Mouse (Mus musculus) liver, postnatal 0 days (tissue): ENCODE data around the gene Ica1. TPM values are rescaled to one million over a fixed set of nuclear protein-coding genes. Genes with fewer than 3 reads are reported as not detected.

ENCODE experiments used
- ATAC-seq: fragments of 200-750 bp; cut with Nextera tagmentation; 2 replicates; pipeline ENCODE4 v1.8.0; 2017; ENCODE audit warnings: mild to moderate bottlenecking, moderate library complexity
- DNase-seq: peaks from one replicate; pipeline ENCODE4 v3.0.0-alpha.2; 2016
- H3K27ac ChIP-seq: fragments of 300-500 bp; sonication (generic); 2 replicates; pipeline ENCODE4 v1.5.1; 2014; ENCODE audit warnings: antibody characterized with exemption, moderate library complexity, mild to moderate bottlenecking, low read depth
- H3K27me3 ChIP-seq: fragments of 300-500 bp; sonication (generic); 2 replicates; pipeline ENCODE4 v1.6.1; 2014; ENCODE audit warnings: low read length, control low read depth, mixed read lengths; ENCODE audit not compliant: insufficient read depth
- H3K36me3 ChIP-seq: fragments of 300-500 bp; sonication (generic); replicated peaks from 2 replicates; pipeline ENCODE4 v1.6.1; 2014; ENCODE audit warnings: mild to moderate bottlenecking, control low read depth, low read length, moderate library complexity, mixed read lengths; ENCODE audit not compliant: insufficient read depth
- H3K4me1 ChIP-seq: fragments of 300-500 bp; sonication (generic); 2 replicates; pipeline ENCODE4 v1.6.1; 2014; ENCODE audit warnings: antibody characterized with exemption, mild to moderate bottlenecking, control low read depth; ENCODE audit not compliant: insufficient read depth
- H3K4me2 ChIP-seq: fragments of 300-500 bp; sonication (generic); 2 replicates; pipeline ENCODE4 v1.6.1; 2014; ENCODE audit warnings: low read depth, mild to moderate bottlenecking, low read length, moderate library complexity, mixed read lengths
- H3K4me3 ChIP-seq: fragments of 300-500 bp; sonication (generic); 2 replicates; pipeline ENCODE4 v1.5.1; 2014; ENCODE audit warnings: low read depth, low read length
- H3K9ac ChIP-seq: fragments of 300-500 bp; sonication (generic); replicated peaks from 2 replicates; pipeline ENCODE4 v1.6.1; 2014; ENCODE audit warnings: mild to moderate bottlenecking, moderate library complexity
- H3K9me3 ChIP-seq: fragments of 300-500 bp; sonication (generic); 2 replicates; pipeline ENCODE4 v1.6.1; 2016; ENCODE audit warnings: mild to moderate bottlenecking, control low read depth, low read length, mixed read lengths
- CTCF ChIP-seq: sonication (generic); IDR thresholded peaks from 2 replicates; pipeline ENCODE4 v1.5.1; 2016; ENCODE audit warnings: antibody characterized with exemption, low read depth
- EP300 ChIP-seq: IDR thresholded peaks from 2 replicates; pipeline ENCODE4 v1.6.1; 2016; ENCODE audit warnings: antibody characterized with exemption, low read depth, mild to moderate bottlenecking
- WGBS: fragments of 180-500 bp; shearing (Covaris S2); extraction: QIAGEN DNeasy Blood & Tissue Kit; methylation state at CpG from one replicate; pipeline ENCODE4 v1.1.7; 2014; ENCODE audit not compliant: insufficient replicate concordance; 5-methylcytosine and 5-hydroxymethylcytosine counted together
- polyA plus RNA-seq: library from polyadenylated mRNA; unstranded; fragments of >200 nt; fragmentation: Nextera tagmentation; extraction: Ambion mirVana; gene quantifications from 2 replicates; pipeline ENCODE4 v1.2.1, GENCODE M21; 2015

Ica1 gene
- polyA plus RNA-seq, 1 experiment from 2014 or later = 6.9 TPM

GRCm38 (mm10) chr6:8665786-8666185 lies 112.5 kb downstream of the Ica1 start:
- no peak for DNase-seq
- ATAC-seq = no peak
- Histone ChIP-seq H3K4me2 (no peak overlapping the region), H3K27ac (no peak overlapping the region), H3K4me3 (no peak overlapping the region), H3K4me1 (no peaks in the 10 kb centered on the region), H3K9me3 (no peaks in the 10 kb centered on the region), H3K27me3 (no peaks in the 10 kb centered on the region), H3K36me3 (0 out of 2 replicates have a peak, but pooled peaks cover under 1% of the 10 kb centered on the region), H3K9ac (no peak overlapping the region)
- WGBS = 80% methylated on average over 5 of the region's 5 CpGs
- no peak for TF ChIP-seq CTCF
- TF ChIP-seq EP300 = no peak

- no peaks in the 10 kb centered on the region for H3K27me3 ChIP-seq
- no peak overlapping the region for H3K4me3 ChIP-seq
- H3K4me2 ChIP-seq = no peak overlapping the region
- 85% methylated on average over 5 of the region's 5 CpGs for WGBS
- H3K36me3 ChIP-seq = 0 out of 2 replicates have a peak, but pooled peaks cover 3% of the 10 kb centered on the region
- DNase-seq = no peak
- TF ChIP-seq CTCF (no peak), EP300 (no peak)
- no peaks in the 10 kb centered on the region for H3K4me1 ChIP-seq
- no peaks in the 10 kb centered on the region for H3K9me3 ChIP-seq
- no peak for ATAC-seq
- no peak overlapping the region for H3K9ac ChIP-seq
- H3K27ac ChIP-seq = no peak overlapping the region
These were observed 113.3 kb downstream of the Ica1 start for GRCm38 (mm10) chr6:8664956-8665355.

GRCm38 (mm10) chr6:8663092-8663740 lies 115.1 kb downstream of the Ica1 start:
- Histone ChIP-seq H3K9me3 (no peaks in the 10 kb centered on the region), H3K4me2 (no peak overlapping the region), H3K4me1 (no peaks in the 10 kb centered on the region), H3K27me3 (no peaks in the 10 kb centered on the region), H3K9ac (no peak overlapping the region), H3K36me3 (0 out of 2 replicates have a peak, but pooled peaks cover 3% of the 10 kb centered on the region), H3K27ac (no peak overlapping the region), H3K4me3 (no peak overlapping the region)
- TF ChIP-seq CTCF (no peak), EP300 (no peak)
- WGBS = 84% methylated on average over 3 of the region's 3 CpGs
- no peak for ATAC-seq
- no peak for DNase-seq

- TF ChIP-seq EP300 (no peak), CTCF (no peak)
- Histone ChIP-seq H3K4me1 (no peaks in the 10 kb centered on the region), H3K4me3 (no peak overlapping the region), H3K27me3 (no peaks in the 10 kb centered on the region), H3K36me3 (0 out of 2 replicates have a peak, but pooled peaks cover 3% of the 10 kb centered on the region), H3K27ac (no peak overlapping the region), H3K9ac (no peak overlapping the region), H3K9me3 (no peaks in the 10 kb centered on the region), H3K4me2 (no peak overlapping the region)
- no peak for ATAC-seq
- no peak for DNase-seq
- WGBS = 74% methylated on average over 4 of the region's 4 CpGs
These were observed 116.9 kb downstream of the Ica1 start for GRCm38 (mm10) chr6:8661404-8661803.

GRCm38 (mm10) chr6:8660076-8660475 lies 118.2 kb downstream of the Ica1 start:
- TF ChIP-seq EP300 (no peak), CTCF (no peak)
- 68% methylated on average over 2 of the region's 2 CpGs for WGBS
- no peak for ATAC-seq

GRCm38 (mm10) chr6:8659194-8659959 lies 118.9 kb downstream of the Ica1 start:
- TF ChIP-seq EP300 = no peak
- no peak for TF ChIP-seq CTCF
- Histone ChIP-seq H3K27ac (no peak overlapping the region), H3K27me3 (no peaks in the 10 kb centered on the region), H3K4me3 (no peak overlapping the region), H3K9ac (no peak overlapping the region), H3K4me2 (no peak overlapping the region), H3K36me3 (0 out of 2 replicates have a peak, but pooled peaks cover 3% of the 10 kb centered on the region), H3K4me1 (no peaks in the 10 kb centered on the region), H3K9me3 (no peaks in the 10 kb centered on the region)
- WGBS = 79% methylated on average over 13 of the region's 13 CpGs
- DNase-seq = peak; percentile 2
- no peak for ATAC-seq

More at GRCm38 (mm10) chr6:8660076-8660475, 118.2 kb downstream of the Ica1 start:
- H3K36me3 ChIP-seq = 0 out of 2 replicates have a peak, but pooled peaks cover 3% of the 10 kb centered on the region
- H3K4me3 ChIP-seq = no peak overlapping the region
- DNase-seq = no peak
- no peak overlapping the region for H3K27ac ChIP-seq
- no peaks in the 10 kb centered on the region for H3K4me1 ChIP-seq
- H3K27me3 ChIP-seq = no peaks in the 10 kb centered on the region
- H3K9ac ChIP-seq = no peak overlapping the region
- H3K9me3 ChIP-seq = no peaks in the 10 kb centered on the region
- H3K4me2 ChIP-seq = no peak overlapping the region
